Mouse (Mus musculus) forebrain, embryonic 11.5 days (tissue): ENCODE measurements around the gene Gm12569. TPM values are rescaled to one million over a fixed set of nuclear protein-coding genes. Genes with fewer than 3 reads are reported as not detected.
A peak's percentile ranks its signal among the peaks of the same experiment; 100 is the strongest.

Source experiments
- ATAC-seq: fragments of 200-750 bp; cut with Nextera tagmentation; replicated peaks from 2 replicates; pipeline ENCODE4 v1.8.0; 2017; ENCODE audit warnings: moderate TSS enrichment; ENCODE audit not compliant: low FRiP score
- DNase-seq: peaks from one replicate; pipeline ENCODE4 v3.0.0-alpha.2; 2017; ENCODE audit warnings: low spot score
- H3K27ac ChIP-seq: fragments of 300-500 bp; sonication (generic); 2 replicates; pipeline ENCODE4 v1.5.1; 2014; ENCODE audit warnings: low read depth, low read length
- H3K27me3 ChIP-seq: fragments of 300-500 bp; sonication (generic); 2 replicates; pipeline ENCODE4 v1.6.1; 2014; ENCODE audit warnings: mild to moderate bottlenecking, low read length, mixed read lengths; ENCODE audit not compliant: control insufficient read depth, insufficient read depth
- H3K36me3 ChIP-seq: fragments of 300-500 bp; sonication (generic); 2 replicates; pipeline ENCODE4 v1.6.1; 2014; ENCODE audit warnings: mild to moderate bottlenecking, low read length, moderate library complexity, mixed read lengths; ENCODE audit not compliant: control insufficient read depth, insufficient read depth
- H3K4me1 ChIP-seq: fragments of 300-500 bp; sonication (generic); replicated peaks from 2 replicates; pipeline ENCODE4 v1.6.1; 2014; ENCODE audit warnings: low read length, mixed read lengths; ENCODE audit not compliant: control insufficient read depth, insufficient read depth
- H3K4me2 ChIP-seq: fragments of 300-500 bp; sonication (generic); 2 replicates; pipeline ENCODE4 v1.6.1; 2014; ENCODE audit warnings: low read depth, mild to moderate bottlenecking, low read length, moderate library complexity, mixed read lengths; ENCODE audit not compliant: severe bottlenecking
- H3K4me3 ChIP-seq: fragments of 300-500 bp; sonication (generic); 2 replicates; pipeline ENCODE4 v1.5.1; 2014; ENCODE audit warnings: low read depth, low read length
- H3K9ac ChIP-seq: fragments of 300-500 bp; sonication (generic); 2 replicates; pipeline ENCODE4 v1.6.1; 2014; ENCODE audit warnings: low read length
- H3K9me3 ChIP-seq: fragments of 300-500 bp; sonication (generic); 2 replicates; pipeline ENCODE4 v1.6.1; 2016; ENCODE audit warnings: low read length, mixed read lengths; ENCODE audit not compliant: control insufficient read depth
- WGBS: fragments of 180-500 bp; shearing (Covaris S2); extraction: QIAGEN DNeasy Blood & Tissue Kit; methylation state at CpG from one replicate; pipeline ENCODE4 v1.1.7; 2014; 5-methylcytosine and 5-hydroxymethylcytosine counted together
- polyA plus RNA-seq: library from polyadenylated mRNA; unstranded; fragments of >200 nt; fragmentation: Nextera tagmentation; extraction: Ambion mirVana; gene quantifications from 2 replicates; pipeline ENCODE4 v1.2.1, GENCODE M21; 2014

Gm12569 gene
- polyA plus RNA-seq, 1 experiment from 2014 or later = not detected

GRCm38 (mm10) chr11:51257006-51257405 is 36.7 kb downstream of the Gm12569 start:
- Histone ChIP-seq H3K27ac (no peak overlapping the region), H3K4me3 (no peak overlapping the region), H3K27me3 (no peaks in the 10 kb centered on the region), H3K4me2 (no peak overlapping the region), H3K4me1 (no peaks in the 10 kb centered on the region), H3K9me3 (no peaks in the 10 kb centered on the region), H3K9ac (no peak overlapping the region), H3K36me3 (no peaks in the 10 kb centered on the region)
- ATAC-seq (no peak), DNase-seq (no peak)
- 86% methylated on average over 4 of the region's 4 CpGs for WGBS

- H3K9me3 ChIP-seq = no peaks in the 10 kb centered on the region
- H3K9ac ChIP-seq = peak within 1 kb of the TSS; percentile 74
- no peaks in the 10 kb centered on the region for H3K27me3 ChIP-seq
- WGBS = 76% methylated on average over 3 of the region's 3 CpGs
- ATAC-seq = no peak
- H3K27ac ChIP-seq = peak within 1 kb of the TSS; percentile 57
- peak within 1 kb of the TSS; percentile 60 for H3K4me2 ChIP-seq
- H3K36me3 ChIP-seq = no peaks in the 10 kb centered on the region
- peaks cover 4% of the 10 kb centered on the region; the same call in 1 of the 2 replicates for H3K4me1 ChIP-seq
- no peak for DNase-seq
- H3K4me3 ChIP-seq = peak within 1 kb of the TSS; percentile 90
Measured at GRCm38 (mm10) chr11:51261680-51262219, 41.5 kb downstream of the Gm12569 start, which contains the start of gene Clk4. Clk4 (plus strand) TSS chr11:51261730.

GRCm38 (mm10) chr11:51262342-51263285 is 42.3 kb downstream of the Gm12569 start, which contains the start of gene BC049762:
BC049762 (minus strand) TSS chr11:51263046.
- no peaks in the 10 kb centered on the region for H3K36me3 ChIP-seq
- 10% methylated on average over 57 of the region's 57 CpGs for WGBS
- peak; percentile 99 for ATAC-seq
- peak within 1 kb of the TSS; percentile 97 for H3K9ac ChIP-seq
- no peaks in the 10 kb centered on the region for H3K27me3 ChIP-seq
- H3K4me3 ChIP-seq = peak within 1 kb of the TSS; percentile 90
- peak; percentile 100 for DNase-seq
- H3K4me1 ChIP-seq = peaks cover 4% of the 10 kb centered on the region; the same call in 1 of the 2 replicates
- peak within 1 kb of the TSS; percentile 80 for H3K27ac ChIP-seq
- H3K9me3 ChIP-seq = no peaks in the 10 kb centered on the region
- H3K4me2 ChIP-seq = peak within 1 kb of the TSS; percentile 60

- peaks cover 4% of the 10 kb centered on the region; the same call in 1 of the 2 replicates for H3K4me1 ChIP-seq
- H3K36me3 ChIP-seq = no peaks in the 10 kb centered on the region
- H3K27ac ChIP-seq = peak overlapping the region; percentile 80
- peak overlapping the region; percentile 90 for H3K4me3 ChIP-seq
- under 1% methylated on average over 45 of the region's 50 CpGs for WGBS
- no peaks in the 10 kb centered on the region for H3K27me3 ChIP-seq
- peak; percentile 63 for ATAC-seq
- H3K9me3 ChIP-seq = no peaks in the 10 kb centered on the region
- peak overlapping the region; percentile 60 for H3K4me2 ChIP-seq
- peak; percentile 79 for DNase-seq
- H3K9ac ChIP-seq = peak overlapping the region; percentile 97
Measured at GRCm38 (mm10) chr11:51263286-51263831, 43.1 kb downstream of the Gm12569 start.

- 38% methylated on average over 6 of the region's 6 CpGs for WGBS
- Histone ChIP-seq H3K4me1 (peaks cover 4% of the 10 kb centered on the region; the same call in 1 of the 2 replicates), H3K4me3 (peak overlapping the region; percentile 90), H3K4me2 (peak overlapping the region; percentile 60), H3K27ac (no peak overlapping the region), H3K27me3 (no peaks in the 10 kb centered on the region), H3K9me3 (no peaks in the 10 kb centered on the region), H3K9ac (peak overlapping the region; percentile 97; the same call in 1 of the 2 replicates), H3K36me3 (no peaks in the 10 kb centered on the region)
- DNase-seq (no peak), ATAC-seq (no peak)
Measured at GRCm38 (mm10) chr11:51264352-51264751, 44.1 kb downstream of the Gm12569 start.

GRCm38 (mm10) chr11:51265326-51265725 is 45.1 kb downstream of the Gm12569 start:
- Histone ChIP-seq H3K27ac (no peak overlapping the region), H3K9me3 (no peaks in the 10 kb centered on the region), H3K27me3 (no peaks in the 10 kb centered on the region), H3K4me2 (peak overlapping the region; percentile 60; the same call in 1 of the 2 replicates), H3K9ac (no peak overlapping the region), H3K4me1 (peaks cover 4% of the 10 kb centered on the region; the same call in 1 of the 2 replicates), H3K36me3 (no peaks in the 10 kb centered on the region), H3K4me3 (no peak overlapping the region; the same call in 1 of the 2 replicates)
- ATAC-seq (no peak), DNase-seq (no peak)
- 54% methylated on average over 3 of the region's 3 CpGs for WGBS

GRCm38 (mm10) chr11:51274418-51274817 is 54.1 kb downstream of the Gm12569 start:
- Histone ChIP-seq H3K36me3 (peaks cover 7% of the 10 kb centered on the region; the same call in 1 of the 2 replicates), H3K9ac (no peak overlapping the region), H3K27ac (no peak overlapping the region), H3K4me2 (no peak overlapping the region), H3K4me1 (no peaks in the 10 kb centered on the region), H3K27me3 (no peaks in the 10 kb centered on the region), H3K4me3 (no peak overlapping the region), H3K9me3 (no peaks in the 10 kb centered on the region)
- DNase-seq (no peak), ATAC-seq (no peak)
- 83% methylated on average over 1 of the region's 1 CpGs for WGBS
